Mouse (Mus musculus): Measurements from ENCODE around the gene Abi3. TPM values are rescaled to one million over a fixed set of nuclear protein-coding genes. Genes with fewer than 3 reads are reported as not detected.

Abi3 gene
- polyA plus RNA-seq, 1 experiment from 2014 or later, result 13.1 TPM

- Histone ChIP-seq H3K4me2 (ENCODE audit: low read length) (no peak overlapping the region), H3K27ac (no peak overlapping the region), H3K9ac (ENCODE audit: low read depth, low read length) (no peak overlapping the region), H3K36me3 (ENCODE audit: insufficient read depth, low read length) (no peaks in the 10 kb centered on the region), H3K9me3 (replicated peaks; ENCODE audit: low read length) (no peaks in the 10 kb centered on the region), H3K4me1 (replicated peaks; ENCODE audit: insufficient read depth, low read length) (no peaks in the 10 kb centered on the region), H3K4me3 (replicated peaks; ENCODE audit: low read depth, low read length) (no peak overlapping the region), H3K27me3 (ENCODE audit: insufficient read depth, low read length) (0 out of 2 replicates have a peak, but pooled peaks cover 3% of the 10 kb centered on the region)
- ATAC-seq (replicated peaks; ENCODE audit: low FRiP score, low read depth), result no peak
- no peak for DNase-seq (ENCODE audit: low spot score)
- no peak for TF ChIP-seq CTCF (IDR thresholded peaks at IDR 0.05; ENCODE audit: low read depth)
- WGBS, result 73% methylated on average over 4 of the region's 4 CpGs
Observed at GRCm38 (mm10) chr11:95869442-95869841, 27.2 kb upstream of the Abi3 start.

- Histone ChIP-seq H3K36me3 (ENCODE audit: insufficient read depth, low read length) (no peaks in the 10 kb centered on the region), H3K4me3 (replicated peaks; ENCODE audit: low read depth, low read length) (no peak overlapping the region), H3K4me2 (ENCODE audit: low read length) (no peak overlapping the region), H3K4me1 (replicated peaks; ENCODE audit: insufficient read depth, low read length) (0 out of 2 replicates have a peak, but pooled peaks cover 8% of the 10 kb centered on the region), H3K27ac (no peak overlapping the region), H3K27me3 (ENCODE audit: insufficient read depth, low read length) (no peaks in the 10 kb centered on the region), H3K9me3 (replicated peaks; ENCODE audit: low read length) (no peaks in the 10 kb centered on the region), H3K9ac (ENCODE audit: low read depth, low read length) (no peak overlapping the region)
- DNase-seq (ENCODE audit: low spot score) (no peak), ATAC-seq (replicated peaks; ENCODE audit: low FRiP score, low read depth) (no peak)
- TF ChIP-seq CTCF (IDR thresholded peaks at IDR 0.05; ENCODE audit: low read depth), result no peak
- WGBS, result 94% methylated on average over 8 of the region's 8 CpGs
Observed at GRCm38 (mm10) chr11:95861397-95861796, 19.1 kb upstream of the Abi3 start.

GRCm38 (mm10) chr11:95860071-95860490 is 17.8 kb upstream of the Abi3 start:
- ATAC-seq (replicated peaks; ENCODE audit: low FRiP score, low read depth), result 0 out of 2 replicates have a peak, but pooled peaks have one; percentile 9
- Histone ChIP-seq H3K36me3 (ENCODE audit: insufficient read depth, low read length) (no peaks in the 10 kb centered on the region), H3K4me3 (replicated peaks; ENCODE audit: low read depth, low read length) (peak overlapping the region; percentile 69), H3K27ac (no peak overlapping the region), H3K27me3 (ENCODE audit: insufficient read depth, low read length) (no peaks in the 10 kb centered on the region), H3K4me2 (ENCODE audit: low read length) (peak overlapping the region; percentile 75), H3K4me1 (replicated peaks; ENCODE audit: insufficient read depth, low read length) (0 out of 2 replicates have a peak, but pooled peaks cover 8% of the 10 kb centered on the region), H3K9ac (ENCODE audit: low read depth, low read length) (peak overlapping the region; percentile 71; the same call in 1 of the 2 replicates), H3K9me3 (replicated peaks; ENCODE audit: low read length) (no peaks in the 10 kb centered on the region)
- TF ChIP-seq CTCF (IDR thresholded peaks at IDR 0.05; ENCODE audit: low read depth), result no peak
- DNase-seq (ENCODE audit: low spot score), result peak; percentile 70
- 12% methylated on average over 3 of the region's 3 CpGs for WGBS

- H3K4me3 ChIP-seq (replicated peaks; ENCODE audit: low read depth, low read length), result peak overlapping the region; percentile 69
- no peaks in the 10 kb centered on the region for H3K27me3 ChIP-seq (ENCODE audit: insufficient read depth, low read length)
- H3K36me3 ChIP-seq (ENCODE audit: insufficient read depth, low read length), result no peaks in the 10 kb centered on the region
- no peaks in the 10 kb centered on the region for H3K9me3 ChIP-seq (replicated peaks; ENCODE audit: low read length)
- H3K4me2 ChIP-seq (ENCODE audit: low read length), result peak overlapping the region; percentile 75
- DNase-seq (ENCODE audit: low spot score), result peak; percentile 79
- peak overlapping the region; percentile 71 for H3K9ac ChIP-seq (ENCODE audit: low read depth, low read length)
- under 1% methylated on average over 35 of the region's 35 CpGs for WGBS
- H3K27ac ChIP-seq, result peak overlapping the region; percentile 98
- TF ChIP-seq CTCF (IDR thresholded peaks at IDR 0.05; ENCODE audit: low read depth), result 0 out of 2 replicates have a peak, but pooled peaks have one; percentile 12
- H3K4me1 ChIP-seq (replicated peaks; ENCODE audit: insufficient read depth, low read length), result 0 out of 2 replicates have a peak, but pooled peaks cover 8% of the 10 kb centered on the region
- ATAC-seq (replicated peaks; ENCODE audit: low FRiP score, low read depth), result peak; percentile 22
Observed at GRCm38 (mm10) chr11:95859468-95859855, 17.2 kb upstream of the Abi3 start.

GRCm38 (mm10) chr11:95858528-95859467 is 16.5 kb upstream of the Abi3 start:
- 0 out of 2 replicates have a peak, but pooled peaks have one; percentile 12 for TF ChIP-seq CTCF (IDR thresholded peaks at IDR 0.05; ENCODE audit: low read depth)
- no peaks in the 10 kb centered on the region for H3K27me3 ChIP-seq (ENCODE audit: insufficient read depth, low read length)
- WGBS, result under 1% methylated on average over 58 of the region's 58 CpGs
- DNase-seq (ENCODE audit: low spot score), result peak; percentile 99
- peak; percentile 98 for ATAC-seq (replicated peaks; ENCODE audit: low FRiP score, low read depth)
- H3K4me2 ChIP-seq (ENCODE audit: low read length), result peak overlapping the region; percentile 75
- H3K36me3 ChIP-seq (ENCODE audit: insufficient read depth, low read length), result no peaks in the 10 kb centered on the region
- H3K4me3 ChIP-seq (replicated peaks; ENCODE audit: low read depth, low read length), result peak overlapping the region; percentile 69
- H3K9ac ChIP-seq (ENCODE audit: low read depth, low read length), result peak overlapping the region; percentile 71
- peak overlapping the region; percentile 98 for H3K27ac ChIP-seq
- no peaks in the 10 kb centered on the region for H3K9me3 ChIP-seq (replicated peaks; ENCODE audit: low read length)
- 0 out of 2 replicates have a peak, but pooled peaks cover 8% of the 10 kb centered on the region for H3K4me1 ChIP-seq (replicated peaks; ENCODE audit: insufficient read depth, low read length)

GRCm38 (mm10) chr11:95857716-95858527 is 15.6 kb upstream of the Abi3 start:
- DNase-seq (ENCODE audit: low spot score) (no peak), ATAC-seq (replicated peaks; ENCODE audit: low FRiP score, low read depth) (no peak)
- TF ChIP-seq CTCF (IDR thresholded peaks at IDR 0.05; ENCODE audit: low read depth), result no peak
- no peaks in the 10 kb centered on the region for H3K27me3 ChIP-seq (ENCODE audit: insufficient read depth, low read length)
- peak overlapping the region; percentile 98 for H3K27ac ChIP-seq
- H3K4me1 ChIP-seq (replicated peaks; ENCODE audit: insufficient read depth, low read length), result 0 out of 2 replicates have a peak, but pooled peaks cover 8% of the 10 kb centered on the region
- H3K4me3 ChIP-seq (replicated peaks; ENCODE audit: low read depth, low read length), result peak overlapping the region; percentile 69
- H3K4me2 ChIP-seq (ENCODE audit: low read length), result peak overlapping the region; percentile 75
- H3K36me3 ChIP-seq (ENCODE audit: insufficient read depth, low read length), result no peaks in the 10 kb centered on the region
- peak overlapping the region; percentile 71 for H3K9ac ChIP-seq (ENCODE audit: low read depth, low read length)
- 18% methylated on average over 21 of the region's 21 CpGs for WGBS
- H3K9me3 ChIP-seq (replicated peaks; ENCODE audit: low read length), result no peaks in the 10 kb centered on the region
